Mouse (Mus musculus) liver, embryonic 18 days (tissue): ENCODE results near the gene Cep89. TPM values are rescaled to one million over a fixed set of nuclear protein-coding genes. Genes with fewer than 3 reads are reported as not detected.

Experiments used
- polyA plus RNA-seq: library from polyadenylated mRNA; depleted of rRNA; stranded (reverse); fragments of >200 nt; gene quantifications from 2 replicates; pipeline ENCODE4 v1.2.3, GENCODE M21; 2012; rRNA removed

The Cep89 gene
- 7.7 and 7.8 TPM in 2 replicates for polyA plus RNA-seq

DNA sequence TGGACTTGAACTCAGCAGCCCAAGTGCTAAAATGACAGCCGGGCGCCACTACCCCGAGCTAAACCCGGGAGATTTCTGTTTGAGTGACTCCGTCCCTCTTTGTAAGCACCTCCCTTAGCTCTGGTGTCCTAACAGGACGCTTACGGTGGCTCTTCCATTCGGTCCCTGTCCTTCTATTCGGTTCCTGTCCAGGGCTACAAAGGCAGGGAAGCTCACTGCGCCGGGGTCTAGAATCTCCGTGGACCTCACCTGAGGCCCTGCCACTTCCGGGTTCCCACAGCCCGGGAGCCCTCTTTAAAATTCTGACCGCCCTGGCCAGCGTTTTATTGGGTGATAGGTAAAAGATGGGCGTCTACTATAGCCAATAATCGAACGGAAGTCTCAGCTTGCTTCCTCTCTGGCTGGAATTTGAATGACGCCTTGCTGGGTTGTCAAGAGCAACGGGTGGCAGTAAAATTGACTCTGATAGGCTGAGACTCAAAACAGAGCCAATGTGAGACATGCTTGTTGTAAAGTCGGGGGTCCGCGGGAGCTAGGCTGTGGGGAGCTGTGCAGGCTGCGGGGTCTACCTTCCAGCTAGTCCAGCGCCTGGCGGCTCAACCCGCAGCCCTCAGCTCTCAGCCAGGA, at the start of gene Cep89, which contains the start of gene Faap24:
Gene Cep89 (plus strand): TSS at position 494 of the 627 bp plus-strand sequence.
Gene Faap24 (minus strand): TSS at position 295 of the 627 bp plus-strand sequence.

DNA sequence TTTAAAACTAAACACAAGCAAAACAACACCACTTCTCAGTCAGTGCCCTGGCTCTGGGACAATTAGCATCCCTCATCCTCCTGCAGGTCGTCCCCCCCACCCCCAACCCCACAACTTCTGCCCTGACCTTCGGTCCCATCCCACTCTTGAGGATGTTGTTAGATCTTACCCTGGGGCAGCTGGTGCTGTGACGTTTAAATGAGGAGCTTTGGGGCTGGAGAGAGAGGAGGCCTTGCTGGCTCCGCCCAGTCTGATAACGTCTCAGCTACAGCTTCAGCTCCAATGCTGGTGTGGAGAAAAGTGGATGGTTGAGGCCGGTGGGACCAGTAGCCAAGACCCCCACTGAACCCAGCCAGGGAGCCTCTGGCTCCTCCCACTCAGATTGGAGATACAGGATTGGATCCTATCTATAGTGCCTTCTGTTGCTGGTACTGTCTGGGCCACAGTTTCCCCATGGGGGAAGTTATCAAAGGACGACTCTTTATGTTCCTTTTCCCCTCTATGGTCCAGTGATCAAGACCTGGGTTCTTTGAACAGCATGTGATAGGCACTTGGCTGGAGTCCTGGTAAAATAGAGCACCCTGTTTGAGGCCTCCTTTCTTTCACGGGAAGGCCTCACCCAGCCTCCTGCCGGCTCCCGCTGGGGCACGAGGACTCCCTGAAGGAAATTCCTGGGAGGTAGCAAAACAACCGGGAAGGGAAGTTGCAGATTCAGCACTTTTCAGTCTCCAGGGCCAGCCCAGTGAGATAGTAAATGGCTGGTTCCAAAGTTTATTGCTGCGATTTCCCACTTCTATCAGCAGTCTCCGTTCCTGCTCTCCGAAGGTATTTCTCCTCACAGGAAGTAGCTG, 51.4 kb downstream of the Cep89 start, which contains the start of gene Slc7a9:
Gene Slc7a9 (plus strand): TSS at position 801 of the 851 bp plus-strand sequence.

Other genes starting within 250 kb of the Cep89 start
- 0.24 and 0.36 TPM in 2 replicates for gene Slc7a10, start 210.7 kb upstream of the Cep89 start, polyA plus RNA-seq
- 1.3 and 1.6 TPM in 2 replicates for gene Lrp3, start 181.5 kb upstream of the Cep89 start, polyA plus RNA-seq
- gene Gpatch1, start 78.6 kb upstream of the Cep89 start, polyA plus RNA-seq, result 3.4 and 3.8 TPM in 2 replicates
- gene Rhpn2, start 62.9 kb upstream of the Cep89 start, polyA plus RNA-seq, result 7.4 and 8.9 TPM in 2 replicates
- 4.2 and 4.5 TPM in 2 replicates for gene Faap24, start 199 bp upstream of the Cep89 start, polyA plus RNA-seq
- gene Slc7a9, start 51.8 kb downstream of the Cep89 start, polyA plus RNA-seq, result 0.49 and 0.83 TPM in 2 replicates
- 0.03 and 0.04 TPM in 2 replicates for gene Tdrd12, start 140.7 kb downstream of the Cep89 start, polyA plus RNA-seq
- 32.2 and 35.0 TPM in 2 replicates for gene Nudt19, start 159.3 kb downstream of the Cep89 start, polyA plus RNA-seq
- 0.07 and 0.08 TPM in 2 replicates for gene Rgs9bp, start 188.5 kb downstream of the Cep89 start, polyA plus RNA-seq
- gene Ankrd27, start 189.2 kb downstream of the Cep89 start, polyA plus RNA-seq, result 18.7 and 19.7 TPM in 2 replicates